Mouse (Mus musculus): ENCODE measurements around the gene Pfdn2. TPM values are rescaled to one million over a fixed set of nuclear protein-coding genes. Genes with fewer than 3 reads are reported as not detected.

The Pfdn2 gene
- total RNA-seq, 4 experiments from 2014 or later, result 97.7 to 171 (median 130) TPM

GRCm38 (mm10) chr1:171402991-171403390, 57.5 kb downstream of the Pfdn2 start:
- DNase-seq (ENCODE audit: low spot score in 2 of 2), result no peak

- DNase-seq (ENCODE audit: low spot score in 2 of 2), result no peak
These were observed 61.8 kb downstream of the Pfdn2 start for GRCm38 (mm10) chr1:171407263-171407662.

Other genes with a start within 250 kb of the Pfdn2 start
- 1 to 10 TPM in 2 of 4 experiments, under 1 TPM in 2; 0.43 to 3.1 (median 1.3) TPM for gene Cfap126, start 231.8 kb upstream of the Pfdn2 start, total RNA-seq (2022)
- 100 to 1,000 TPM; 201 to 206 (median 203) TPM for gene Sdhc, start 195.1 kb upstream of the Pfdn2 start, total RNA-seq (2022)
- gene Mpz, start 195.0 kb upstream of the Pfdn2 start, total RNA-seq (2022), result not detected
- 10 to 100 TPM; 42.4 to 47.5 (median 44.4) TPM for gene Pcp4l1, start 149.4 kb upstream of the Pfdn2 start, total RNA-seq (2022)
- under 1 TPM in 2 of 4 experiments, not detected in 2; 0.10 to 0.36 TPM for gene Nr1i3, start 131.7 kb upstream of the Pfdn2 start, total RNA-seq (2022)
- 10 to 100 TPM; 69.3 to 85.0 (median 74.9) TPM for gene Tomm40l, start 123.2 kb upstream of the Pfdn2 start, total RNA-seq (2022)
- 1 to 10 TPM; 1.9 to 3.1 (median 2.5) TPM for gene Apoa2, start 120.6 kb upstream of the Pfdn2 start, total RNA-seq (2022)
- gene Fcer1g, start 111.3 kb upstream of the Pfdn2 start, total RNA-seq (2022), result 10 to 100 TPM; 10.9 to 95.1 (median 48.8) TPM
- 10 to 100 TPM; 11.6 to 13.7 (median 12.4) TPM for gene Adamts4, start 95.2 kb upstream of the Pfdn2 start, total RNA-seq (2022)
- gene Ndufs2, start 94.3 kb upstream of the Pfdn2 start, total RNA-seq (2022), result 100 to 1,000 TPM; 263 to 286 (median 271) TPM
- gene B4galt3, start 75.3 kb upstream of the Pfdn2 start, total RNA-seq (2022), result 10 to 100 TPM; 63.5 to 76.8 (median 70.2) TPM
- 10 to 100 TPM; 28.5 to 37.1 (median 33.3) TPM for gene Ppox, start 64.5 kb upstream of the Pfdn2 start, total RNA-seq (2022)
- gene Usp21, start 57.7 kb upstream of the Pfdn2 start, total RNA-seq (2022), result 10 to 100 TPM; 53.7 to 63.6 (median 58.8) TPM
- gene Ufc1, start 50.6 kb upstream of the Pfdn2 start, total RNA-seq (2022), result 100 to 1,000 TPM; 101 to 113 (median 108) TPM
- gene Dedd, start 16.5 kb upstream of the Pfdn2 start, total RNA-seq (2022), result 10 to 100 TPM; 35.7 to 41.2 (median 38.2) TPM
- gene Nit1, start within 50 bp of the Pfdn2 start, total RNA-seq (2022), result 10 to 100 TPM; 40.1 to 54.1 (median 45.6) TPM
- 10 to 100 TPM in 2 of 4 experiments, 1 to 10 TPM in 2; 5.1 to 11.7 (median 8.2) TPM for gene Klhdc9, start 15.1 kb downstream of the Pfdn2 start, total RNA-seq (2022)
- gene Nectin4, start 24.4 kb downstream of the Pfdn2 start, total RNA-seq (2022), result 1 to 10 TPM; 5.6 to 7.6 (median 6.5) TPM
- gene Arhgap30, start 43.3 kb downstream of the Pfdn2 start, total RNA-seq (2022), result 1 to 10 TPM; 1.9 to 8.7 (median 4.9) TPM
- 100 to 1,000 TPM; 110 to 142 (median 124) TPM for gene Usf1, start 65.6 kb downstream of the Pfdn2 start, total RNA-seq (2022)
- gene Tstd1, start 73.2 kb downstream of the Pfdn2 start, total RNA-seq (2022), result 10 to 100 TPM in 1 of 4 experiments, 1 to 10 TPM in 3; 3.0 to 10.0 (median 4.6) TPM
- 10 to 100 TPM in 2 of 4 experiments, 1 to 10 TPM in 2; 4.8 to 18.6 (median 11.1) TPM for gene F11r, start 91.9 kb downstream of the Pfdn2 start, total RNA-seq (2022)
- 1 to 10 TPM; 5.1 to 6.3 (median 5.6) TPM for gene Alyref2, start 157.8 kb downstream of the Pfdn2 start, total RNA-seq (2022)
- not detected for gene Itln1, start 189.6 kb downstream of the Pfdn2 start, total RNA-seq (2022)
- gene Cd244a, start 213.5 kb downstream of the Pfdn2 start, total RNA-seq (2022), result 1 to 10 TPM in 2 of 4 experiments, not detected in 2; 1.5 to 1.6 TPM

Measured in layer of hippocampus, adult 8-10 months (tissue).